Mouse (Mus musculus): ENCODE data around the gene Lix1.

The Lix1 gene

DNA sequence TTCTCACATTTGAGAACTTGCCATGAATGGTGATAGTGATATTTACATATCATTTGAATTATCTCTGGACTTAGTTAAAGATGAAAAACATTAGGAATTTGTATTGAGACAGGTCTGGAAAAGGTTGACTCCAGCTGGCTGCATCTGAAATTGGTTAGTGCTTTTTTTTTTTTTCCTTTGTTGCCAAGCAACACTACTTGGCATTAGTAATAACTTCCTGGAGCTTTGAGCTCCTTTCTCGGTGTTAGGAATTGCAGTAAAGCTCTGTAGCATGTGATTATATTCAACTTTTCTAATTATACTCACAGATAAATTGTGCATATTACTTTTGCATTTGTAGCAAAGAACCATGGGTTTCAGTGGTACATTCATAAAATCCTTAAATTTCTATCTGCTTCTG is 96.4 kb downstream of the Lix1 start:
- DNase-seq: peak in 1 of 2 experiments; percentile 11

DNA sequence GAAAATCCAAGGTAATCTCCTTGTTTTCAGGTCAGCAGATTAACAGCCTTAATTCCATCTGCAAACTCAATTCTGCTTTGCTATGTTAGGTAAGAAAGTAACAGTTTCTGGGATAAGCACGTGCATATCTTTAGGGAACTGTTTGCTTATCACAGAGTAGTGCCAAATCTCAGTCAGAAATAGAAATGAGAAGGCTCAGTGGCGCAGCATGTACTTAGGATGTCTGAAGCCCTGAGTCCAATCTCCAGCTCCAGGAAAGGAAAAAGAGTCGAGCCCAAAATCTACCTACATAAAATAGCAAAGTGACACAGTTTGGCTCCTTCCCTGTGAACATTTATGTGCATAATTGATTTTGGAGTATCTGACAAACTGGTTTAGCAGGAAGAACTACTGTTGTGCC is 96.8 kb downstream of the Lix1 start:
- DNase-seq: no peak

DNA sequence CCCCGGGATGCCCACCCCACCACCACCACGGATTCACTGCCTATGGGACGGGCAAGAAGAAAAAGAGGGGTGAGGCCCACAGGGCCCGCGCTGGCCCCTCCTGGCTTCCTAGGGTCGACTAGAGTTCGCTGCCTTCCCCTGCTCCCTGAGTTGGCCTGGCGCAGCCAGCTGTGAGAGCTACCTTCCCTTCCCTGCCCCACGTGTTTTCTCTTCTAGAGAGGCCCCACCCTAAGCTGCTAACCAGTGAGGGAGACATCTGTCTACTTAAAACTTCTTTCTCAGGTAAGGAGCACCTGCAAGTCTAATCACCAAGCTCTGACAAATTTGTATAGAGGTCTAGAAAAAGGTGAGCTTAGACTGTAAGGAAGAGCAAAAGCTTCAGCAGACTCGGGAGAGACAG is 104.2 kb downstream of the Lix1 start:
- DNase-seq: no peak
